Mouse (Mus musculus): ENCODE measurements at regions not wholly inside any gene's neighbourhood (a gene's known extent, or its start where the extent isn't known, plus 50 kb on each side); places are given as distances from the start of the nearest gene placed in this dataset.

GRCm38 (mm10) chr2:74093494-74093893 is 182.4 kb upstream of the Atp5g3 start:
- no peak for TF ChIP-seq CTCF (IDR thresholded peaks at IDR 0.05; ENCODE audit: low read depth, low read length)
- TF ChIP-seq GATA1 (IDR thresholded peaks at IDR 0.05; ENCODE audit: borderline replicate concordance, low read length): no peak
